Mouse (Mus musculus) left cerebral cortex, postnatal 4 days (tissue): ENCODE measurements around the gene Prex1. TPM values are rescaled to one million over a fixed set of nuclear protein-coding genes. Genes with fewer than 3 reads are reported as not detected.

Source experiments
- DNase-seq: peaks from one replicate; pipeline ENCODE4 v3.0.0-alpha.2; 2022
- intact Hi-C: fragments of 180-260 bp; cut with DNase I; formaldehyde crosslinking; loops from one replicate; pipeline ENCODE4 v1.15.1; 2025
- total RNA-seq, 2 experiments: library from RNA; stranded (reverse); gene quantifications; 2 replicates each; pipeline ENCODE4 v1.2.3; 2021

Prex1 gene
- total RNA-seq, 2 experiments from 2014 or later = 56.7 to 56.9 TPM

DNA sequence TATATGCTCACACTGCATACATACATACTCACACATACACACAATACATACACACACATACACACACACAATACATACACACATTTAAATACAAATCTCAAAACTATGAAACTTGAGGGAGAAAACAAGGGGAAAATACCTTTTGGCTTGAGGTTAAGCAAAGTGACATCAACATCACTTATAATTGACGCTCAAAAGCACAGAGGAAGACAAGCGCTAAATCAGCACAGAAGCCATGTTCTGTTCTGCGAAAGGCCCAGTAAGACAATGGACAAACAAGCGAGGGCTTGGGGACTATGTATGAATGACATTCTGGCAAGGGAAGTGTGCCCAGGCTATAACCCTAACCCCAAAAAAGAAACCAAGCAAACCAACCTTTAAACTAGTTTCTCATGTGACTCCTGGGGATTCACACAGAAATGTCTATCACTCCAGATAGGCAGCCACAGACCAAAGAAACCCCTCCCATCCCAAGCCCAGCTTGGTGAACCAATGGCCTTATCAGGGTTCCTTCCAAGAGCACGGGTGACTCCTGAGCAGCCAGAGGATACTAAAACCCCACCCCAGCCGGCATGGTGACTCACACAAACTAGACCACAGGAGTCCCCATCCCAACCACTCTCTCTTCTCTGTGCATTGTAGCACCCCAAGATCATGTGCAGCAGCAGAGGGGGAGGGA lies 48.2 kb downstream of the Prex1 start:
- intact Hi-C loops = no loop called here
- DNase-seq = no peak

DNA sequence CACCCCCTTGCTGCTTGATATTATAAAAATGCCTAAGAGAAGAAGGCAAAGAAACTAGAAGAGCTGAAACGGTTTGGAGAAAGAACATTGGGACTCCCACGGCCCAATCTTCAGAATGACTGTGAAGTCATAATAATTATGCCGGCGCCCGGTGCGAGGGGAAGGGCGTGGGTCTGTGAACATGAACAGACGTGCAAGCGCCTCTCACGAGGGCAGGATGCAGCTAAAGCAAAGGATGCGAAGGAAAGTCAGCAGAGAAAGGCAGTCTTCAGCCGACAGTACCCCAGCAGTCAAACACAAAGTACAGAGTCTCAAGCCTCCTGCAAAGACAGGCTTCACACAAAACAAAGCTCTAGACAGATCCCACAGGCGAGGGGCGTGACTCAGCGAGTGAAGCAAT lies 49.1 kb downstream of the Prex1 start:
- DNase-seq = no peak
- intact Hi-C loops = no loop called here

- DNase-seq = peak; percentile 50
- intact Hi-C loops = no loop called here
These were observed 50.2 kb downstream of the Prex1 start for GRCm38 (mm10) chr2:166663250-166663961.

DNA sequence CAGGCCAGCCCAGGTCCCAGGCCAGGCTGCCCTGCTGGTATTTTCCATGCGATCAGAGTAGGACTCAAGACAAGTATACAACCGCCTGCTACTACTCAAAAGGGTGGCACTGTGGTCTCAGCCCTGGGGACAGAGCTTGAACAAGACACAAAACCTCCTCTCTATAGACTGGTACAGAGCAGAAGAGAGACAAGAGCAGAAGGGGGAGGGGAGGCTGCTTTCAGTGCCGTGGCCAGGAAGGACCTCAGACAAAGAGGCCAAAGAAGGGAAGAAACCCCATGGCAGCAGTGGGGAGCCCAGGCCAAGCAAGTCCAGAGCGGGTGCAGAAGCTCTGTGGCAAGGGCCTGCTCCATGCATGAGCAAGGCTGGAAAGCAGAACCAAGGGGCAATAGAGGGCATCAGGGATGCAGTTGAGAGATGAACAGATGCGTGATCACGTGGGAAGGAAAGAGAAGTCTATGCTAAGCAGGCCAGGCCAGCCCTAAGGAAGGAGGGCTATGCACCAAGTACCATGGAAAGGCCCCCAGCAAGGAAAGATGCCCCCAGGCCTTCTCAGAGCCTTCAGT lies 51.0 kb downstream of the Prex1 start:
- intact Hi-C loops = no loop called here
- no peak for DNase-seq

GRCm38 (mm10) chr2:166661971-166662370 lies 51.7 kb downstream of the Prex1 start:
- peak; percentile 46 for DNase-seq
- intact Hi-C loops = no loop called here

DNA sequence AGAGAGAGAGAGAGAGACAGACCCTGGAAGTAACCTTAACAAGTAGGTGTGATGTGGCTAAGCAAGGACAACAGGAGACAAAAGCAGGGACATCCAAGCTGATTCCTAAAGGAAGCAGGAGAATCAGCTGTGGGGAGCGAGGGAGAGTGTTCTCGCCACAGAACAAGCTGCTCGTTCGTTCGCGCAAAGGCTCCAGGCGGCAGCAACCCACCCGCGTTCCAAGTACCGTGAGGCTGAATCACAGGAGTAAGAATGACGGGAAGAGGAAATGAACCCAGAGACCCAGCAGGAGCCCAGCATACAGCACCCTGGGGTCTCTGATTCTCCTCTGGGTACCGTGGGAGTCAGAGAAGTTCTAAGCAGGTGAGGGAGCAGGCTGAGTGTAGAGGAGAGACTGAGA lies 52.1 kb downstream of the Prex1 start:
- no peak for DNase-seq
- intact Hi-C loops = no loop called here

DNA sequence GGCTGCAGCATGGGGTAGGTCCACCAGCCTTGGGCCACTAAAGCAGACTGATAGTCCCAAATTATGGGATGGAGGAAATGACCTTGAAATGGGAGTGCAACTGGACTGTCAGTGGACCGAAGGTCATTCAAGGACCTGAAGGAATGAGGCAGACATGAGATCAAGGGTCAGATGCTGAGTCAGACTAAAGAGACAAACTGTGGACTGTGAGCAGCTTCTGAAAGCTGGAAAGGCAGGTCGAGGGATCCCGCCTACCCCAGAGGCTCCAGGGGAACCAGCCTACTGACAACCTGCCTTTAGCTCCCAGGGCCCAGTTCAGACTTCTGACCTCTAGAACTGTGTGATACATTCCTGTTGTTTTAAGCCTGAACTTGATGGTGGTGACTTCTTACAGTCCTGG lies 55.3 kb downstream of the Prex1 start:
- intact Hi-C loops = no loop called here
- DNase-seq = no peak

- DNase-seq = no peak
- intact Hi-C loops = no loop called here
These were observed 56.1 kb downstream of the Prex1 start for GRCm38 (mm10) chr2:166657451-166658011.

DNA sequence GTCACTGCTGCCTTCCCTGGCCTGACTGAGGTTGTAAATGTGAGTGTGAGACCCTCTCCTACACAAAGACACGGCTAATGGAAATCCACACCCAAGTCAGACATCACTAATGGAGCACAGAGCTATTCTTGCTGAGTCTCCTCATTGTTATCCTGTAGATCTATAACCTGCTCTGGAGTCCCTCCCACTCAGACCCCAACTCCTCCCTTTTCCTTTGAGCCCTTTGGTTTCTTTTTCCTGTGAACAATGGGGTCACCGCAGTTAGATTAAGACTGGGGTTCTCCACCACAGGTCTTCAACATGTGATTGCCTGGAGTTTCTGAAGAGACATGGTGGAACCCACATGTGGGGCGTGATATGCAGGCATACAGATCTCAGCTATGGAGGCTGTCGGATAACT lies 57.0 kb downstream of the Prex1 start:
- intact Hi-C loops = no loop called here
- DNase-seq = no peak

DNA sequence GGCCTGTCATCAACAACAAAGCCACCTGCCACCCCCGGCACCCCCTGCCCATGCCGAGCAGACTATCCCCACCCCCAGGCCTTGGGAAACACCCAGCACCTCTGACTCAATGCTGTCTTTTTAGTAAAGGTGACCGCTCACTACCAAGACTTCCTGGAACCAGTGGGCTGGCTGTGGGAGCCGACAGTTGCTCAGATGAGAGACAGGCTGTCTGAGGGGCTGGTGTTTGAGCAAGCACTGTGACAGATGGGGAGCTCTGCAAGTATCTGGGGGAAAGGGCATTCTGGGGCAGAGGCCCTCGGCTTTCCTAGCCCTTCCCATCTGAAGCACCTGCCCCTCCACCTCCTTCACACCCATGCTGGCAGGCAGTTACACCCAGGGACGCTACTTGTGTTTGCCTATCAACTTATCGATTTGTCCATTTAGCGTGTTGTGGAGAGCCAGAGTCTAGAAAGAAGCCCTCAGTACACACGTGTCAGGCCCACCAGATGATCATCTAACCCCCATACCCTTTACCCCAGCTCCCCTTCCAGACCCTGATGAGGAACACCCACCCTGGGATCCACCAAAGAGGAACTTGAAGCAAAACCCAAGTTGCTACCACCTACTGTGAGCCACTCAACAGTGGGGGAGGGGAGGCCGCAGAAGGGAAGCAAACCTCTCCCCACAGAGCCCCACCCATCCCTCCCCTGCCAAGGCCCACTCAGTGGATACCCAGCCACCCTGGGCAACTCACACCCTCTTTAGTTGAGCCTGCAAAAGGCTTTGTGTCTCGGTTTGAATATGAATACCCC lies 57.7 kb downstream of the Prex1 start:
- intact Hi-C loops = no loop called here
- DNase-seq = no peak

- intact Hi-C loops = no loop called here
- DNase-seq = no peak
These were observed 58.3 kb downstream of the Prex1 start for GRCm38 (mm10) chr2:166655308-166655707.

DNA sequence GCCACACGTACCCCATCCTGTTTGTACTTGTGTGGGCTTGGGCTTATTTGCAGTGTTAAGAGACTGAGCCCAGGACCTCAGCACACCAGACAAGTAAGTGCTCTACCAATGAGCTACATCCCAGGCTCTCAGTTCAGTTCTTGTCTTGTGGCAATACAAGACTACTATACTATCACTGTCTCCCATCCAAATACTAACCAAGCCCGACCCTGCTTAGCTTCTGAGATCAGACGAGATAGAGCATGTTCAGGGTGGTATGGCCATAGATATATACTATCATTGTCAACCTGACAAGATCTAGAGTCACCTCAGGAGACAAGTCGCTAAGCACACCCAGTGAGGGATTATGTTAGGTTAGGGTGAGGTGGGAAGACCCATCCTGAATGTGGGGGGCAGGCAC lies 58.8 kb downstream of the Prex1 start:
- intact Hi-C loops = no loop called here

DNA sequence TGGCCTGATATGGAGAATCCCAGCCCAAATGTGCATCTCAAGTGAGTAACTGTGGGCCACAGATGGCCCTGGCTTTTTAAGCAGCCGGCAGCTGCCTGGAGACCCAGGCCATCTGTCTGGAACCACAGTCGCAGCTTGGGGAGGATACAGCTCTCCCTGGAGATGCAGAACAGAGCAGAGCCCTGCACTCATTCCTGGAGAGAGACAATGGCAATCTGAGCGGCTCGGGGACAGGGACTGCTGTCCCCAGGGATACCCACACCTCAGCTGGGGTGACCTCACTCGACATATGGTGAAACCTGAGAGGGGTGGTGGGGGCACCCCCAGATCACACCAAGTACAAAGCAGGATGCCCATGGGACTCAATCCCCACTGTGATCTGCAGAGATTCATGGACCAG lies 60.1 kb downstream of the Prex1 start:
- intact Hi-C loops = no loop called here
- DNase-seq = peak; percentile 36

More for the DNA sequence above, 58.8 kb downstream of the Prex1 start:
- DNase-seq = no peak

DNA sequence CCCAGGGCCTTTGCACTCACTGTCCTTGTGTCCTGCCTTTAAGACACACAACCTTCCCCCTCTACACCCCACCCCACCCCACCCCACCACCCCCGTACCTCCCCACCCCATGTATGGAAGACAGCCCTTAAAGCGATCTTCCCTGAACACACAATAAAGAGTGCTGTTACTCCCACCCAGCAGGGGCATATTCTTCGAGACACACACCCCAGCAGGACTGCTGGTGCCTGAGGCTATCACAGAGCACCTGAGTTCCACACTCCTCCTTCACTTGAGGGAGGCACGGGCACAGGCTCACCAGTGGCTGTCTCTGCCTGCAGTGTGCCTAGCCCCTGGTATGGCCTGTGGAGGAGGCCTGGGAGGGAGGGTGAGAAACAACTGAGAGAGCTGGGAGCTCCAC lies 61.0 kb downstream of the Prex1 start:
- no peak for DNase-seq
- intact Hi-C loops = no loop called here

- peak; percentile 41 for DNase-seq
- intact Hi-C loops = no loop called here
These were observed 62.2 kb downstream of the Prex1 start for GRCm38 (mm10) chr2:166651317-166652030.

GRCm38 (mm10) chr2:166650414-166650813 lies 63.2 kb downstream of the Prex1 start:
- intact Hi-C loops = no loop called here
- peak; percentile 44 for DNase-seq

DNA sequence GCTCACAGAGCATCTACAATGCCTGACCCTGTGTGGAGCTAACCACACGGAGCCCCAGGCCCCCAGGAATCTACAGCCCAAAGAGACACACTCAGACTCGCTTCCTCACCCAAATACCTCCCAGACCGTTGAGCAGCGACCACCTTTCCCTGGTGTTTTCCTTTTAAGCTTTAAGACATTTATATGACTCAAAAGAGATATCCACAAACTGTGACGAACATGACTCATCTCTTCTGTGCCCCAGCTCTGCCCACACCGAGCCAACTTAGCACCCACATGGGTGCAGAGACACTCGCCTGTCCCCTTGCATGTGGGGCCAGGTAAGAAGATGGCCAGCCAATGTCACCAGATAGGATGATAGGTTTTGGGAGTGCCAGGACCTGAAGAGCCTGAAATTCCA lies 66.4 kb downstream of the Prex1 start:
- intact Hi-C loops = no loop called here
- no peak for DNase-seq

- DNase-seq = no peak
- intact Hi-C loops = no loop called here
These were observed 67.1 kb downstream of the Prex1 start for GRCm38 (mm10) chr2:166646434-166647088.

DNA sequence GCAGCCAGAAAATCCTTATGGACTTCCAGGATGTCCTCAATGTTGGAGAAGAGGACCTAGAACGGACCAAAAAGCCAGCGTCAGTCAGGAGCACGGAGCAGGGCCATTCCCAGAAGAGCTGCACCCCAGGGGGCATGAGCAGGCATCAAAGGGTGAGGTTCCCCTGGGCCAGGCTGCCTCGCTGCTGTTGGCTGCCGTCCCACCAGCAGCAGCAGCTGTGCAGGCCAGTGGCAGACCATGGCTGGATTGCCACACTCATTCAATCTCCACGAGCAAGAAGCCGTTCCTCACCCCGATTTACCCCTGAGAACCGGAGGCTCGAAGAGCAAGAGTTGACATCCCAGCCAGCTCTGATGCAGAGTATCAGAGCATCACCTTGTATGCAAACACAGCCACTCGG lies 68.8 kb downstream of the Prex1 start:
- intact Hi-C loops = no loop called here

GRCm38 (mm10) chr2:166642581-166642987 lies 71.0 kb downstream of the Prex1 start:
- intact Hi-C loops = no loop called here
- no peak for DNase-seq

More for the DNA sequence above, 68.8 kb downstream of the Prex1 start:
- DNase-seq = no peak
